Mouse (Mus musculus): ENCODE data around the gene Bcl9. TPM values are rescaled to one million over a fixed set of nuclear protein-coding genes. Genes with fewer than 3 reads are reported as not detected.

Gene Bcl9
- polyA plus RNA-seq, 1 experiment from 2014 or later = 78.3 TPM

DNA sequence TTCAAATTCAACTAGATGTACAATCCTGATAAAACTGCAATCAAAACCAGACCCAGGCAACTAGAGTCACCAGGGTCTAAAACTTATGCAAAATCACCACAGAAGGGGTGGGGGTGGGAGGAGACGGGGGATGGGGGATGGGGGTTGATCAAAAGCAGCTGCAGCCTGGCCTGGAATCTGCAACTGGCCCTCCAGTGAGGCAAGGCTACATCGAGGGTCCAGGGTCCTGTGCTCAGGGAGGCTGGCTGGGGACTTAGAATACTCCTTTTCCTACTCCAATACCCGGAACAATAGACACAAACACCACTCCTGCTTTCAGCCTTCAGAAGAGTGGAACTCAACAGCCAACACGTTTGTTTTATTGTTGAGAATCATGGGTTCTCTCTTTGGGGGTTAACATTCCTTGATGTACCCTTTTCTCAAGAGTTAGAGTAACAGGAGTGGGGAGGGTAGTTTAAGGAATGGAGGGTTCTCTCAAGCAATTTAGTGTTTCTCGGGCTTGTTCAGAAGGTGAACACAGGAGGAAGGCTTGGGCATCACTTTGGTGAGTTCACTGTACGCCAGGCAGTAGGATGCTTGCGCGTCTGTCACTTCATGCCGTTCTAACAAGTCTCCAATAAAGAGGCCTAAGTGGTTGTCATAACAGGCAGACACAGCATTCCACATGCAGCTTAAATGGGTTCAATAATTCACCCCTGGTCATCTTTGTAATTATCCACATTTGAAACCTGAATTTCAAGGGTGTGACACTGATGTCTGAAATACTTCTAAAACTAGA is 43.7 kb downstream of the Bcl9 start:
- no peak for ATAC-seq
- H3K9me3 ChIP-seq (replicated peaks; ENCODE audit: control insufficient read depth, low read length, poor library complexity, severe bottlenecking) = no peaks in the 10 kb centered on the region
- H3K9ac ChIP-seq (ENCODE audit: low read depth, low read length) = no peak overlapping the region
- no peak overlapping the region for H3K4me3 ChIP-seq (ENCODE audit: low read depth, low read length)
- H3K36me3 ChIP-seq (ENCODE audit: control insufficient read depth, insufficient read depth, low read length) = no peaks in the 10 kb centered on the region
- WGBS = 22% methylated on average over 9 of the region's 9 CpGs
- no peaks in the 10 kb centered on the region for H3K27me3 ChIP-seq (ENCODE audit: control insufficient read depth, insufficient read depth, low read depth, low read length)
- H3K4me1 ChIP-seq (ENCODE audit: control insufficient read depth, insufficient read depth, low read length) = peaks cover 19% of the 10 kb centered on the region
- H3K27ac ChIP-seq (ENCODE audit: low read length) = no peak overlapping the region
- H3K4me2 ChIP-seq (ENCODE audit: low read length) = no peak overlapping the region

DNA sequence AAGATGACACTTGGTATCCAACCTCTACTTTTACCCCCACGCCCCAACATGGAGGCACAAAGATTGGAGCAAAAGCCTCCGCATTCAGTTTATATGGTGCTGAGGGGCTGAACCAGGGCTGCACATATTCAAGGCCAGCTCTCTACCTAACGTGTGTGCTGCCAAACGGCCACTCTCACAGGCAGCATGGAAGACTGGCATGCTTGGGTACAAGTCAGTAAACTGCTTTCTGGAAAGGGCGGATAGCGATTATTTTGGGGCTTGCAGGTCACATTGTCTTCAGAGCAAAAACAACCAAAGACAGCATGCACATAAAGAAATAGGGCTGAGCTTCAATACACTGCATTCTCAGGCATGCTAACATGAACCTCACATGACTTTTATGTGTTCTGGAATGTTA is 44.8 kb downstream of the Bcl9 start:
- no peaks in the 10 kb centered on the region for H3K9me3 ChIP-seq (replicated peaks; ENCODE audit: control insufficient read depth, low read length, poor library complexity, severe bottlenecking)
- no peak overlapping the region for H3K4me3 ChIP-seq (ENCODE audit: low read depth, low read length)
- 84% methylated on average over 6 of the region's 6 CpGs for WGBS
- no peak overlapping the region for H3K9ac ChIP-seq (ENCODE audit: low read depth, low read length)
- H3K27me3 ChIP-seq (ENCODE audit: control insufficient read depth, insufficient read depth, low read depth, low read length) = no peaks in the 10 kb centered on the region
- H3K27ac ChIP-seq (ENCODE audit: low read length) = no peak overlapping the region
- no peak for ATAC-seq
- H3K4me2 ChIP-seq (ENCODE audit: low read length) = no peak overlapping the region
- no peaks in the 10 kb centered on the region for H3K36me3 ChIP-seq (ENCODE audit: control insufficient read depth, insufficient read depth, low read length)
- peaks cover 19% of the 10 kb centered on the region for H3K4me1 ChIP-seq (ENCODE audit: control insufficient read depth, insufficient read depth, low read length)

DNA sequence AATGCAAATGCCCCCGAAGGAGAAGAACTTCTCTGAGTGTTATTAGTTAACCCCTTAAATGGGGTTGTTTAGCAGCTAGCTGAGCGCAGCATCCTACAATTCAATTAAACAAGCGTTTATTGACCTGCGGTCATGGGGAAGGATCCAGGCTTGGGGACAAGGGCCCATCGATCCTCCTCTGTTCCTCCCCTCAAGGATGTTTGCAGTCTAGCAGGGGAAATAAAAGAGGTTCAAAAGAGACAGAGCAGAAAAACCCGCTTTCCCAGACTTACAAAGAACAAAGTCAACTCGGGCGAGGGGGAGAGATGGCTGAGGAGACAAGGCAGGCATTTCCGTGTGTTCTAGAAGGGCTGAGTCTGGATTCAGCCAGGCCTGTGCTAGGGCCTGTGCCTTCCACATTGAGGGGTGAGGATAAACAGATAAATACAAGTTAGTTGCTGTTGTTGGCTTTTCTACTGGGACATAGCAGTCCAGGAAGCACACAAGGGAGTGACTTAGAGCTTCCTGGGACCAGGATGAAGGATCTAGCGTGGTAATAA is 55.0 kb downstream of the Bcl9 start:
- no peaks in the 10 kb centered on the region for H3K36me3 ChIP-seq (ENCODE audit: control insufficient read depth, insufficient read depth, low read length)
- no peak overlapping the region for H3K9ac ChIP-seq (ENCODE audit: low read depth, low read length)
- no peak overlapping the region for H3K27ac ChIP-seq (ENCODE audit: low read length)
- no peaks in the 10 kb centered on the region for H3K9me3 ChIP-seq (replicated peaks; ENCODE audit: control insufficient read depth, low read length, poor library complexity, severe bottlenecking)
- H3K4me1 ChIP-seq (ENCODE audit: control insufficient read depth, insufficient read depth, low read length) = peaks cover 8% of the 10 kb centered on the region; the same call in 1 of the 2 replicates
- 42% methylated on average over 10 of the region's 10 CpGs for WGBS
- no peak overlapping the region for H3K4me2 ChIP-seq (ENCODE audit: low read length)
- no peaks in the 10 kb centered on the region for H3K27me3 ChIP-seq (ENCODE audit: control insufficient read depth, insufficient read depth, low read depth, low read length)
- no peak for ATAC-seq
- H3K4me3 ChIP-seq (ENCODE audit: low read depth, low read length) = no peak overlapping the region

DNA sequence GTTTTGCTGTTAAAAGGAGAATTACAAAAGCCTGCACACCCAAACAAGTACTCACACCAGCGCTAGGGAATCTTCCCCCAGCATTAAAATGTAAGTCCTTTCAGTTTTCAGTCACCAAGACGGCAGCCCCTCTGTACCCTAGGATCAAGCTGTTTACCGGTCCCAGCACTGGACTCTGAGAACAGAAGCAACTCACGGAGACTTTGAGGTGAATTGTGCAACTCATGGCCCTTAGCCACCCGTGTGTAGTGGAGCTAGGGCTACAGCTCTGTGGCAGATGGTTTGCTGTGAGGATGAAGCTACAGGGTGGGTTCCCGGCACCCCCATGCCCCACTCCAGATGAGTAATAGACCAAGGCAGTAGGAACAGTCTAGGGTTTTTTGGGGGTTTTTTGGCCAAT is 55.9 kb downstream of the Bcl9 start:
- H3K4me2 ChIP-seq (ENCODE audit: low read length) = no peak overlapping the region
- H3K4me3 ChIP-seq (ENCODE audit: low read depth, low read length) = no peak overlapping the region
- H3K27me3 ChIP-seq (ENCODE audit: control insufficient read depth, insufficient read depth, low read depth, low read length) = no peaks in the 10 kb centered on the region
- no peaks in the 10 kb centered on the region for H3K36me3 ChIP-seq (ENCODE audit: control insufficient read depth, insufficient read depth, low read length)
- H3K9ac ChIP-seq (ENCODE audit: low read depth, low read length) = no peak overlapping the region
- 0 out of 2 replicates have a peak, but pooled peaks have one; percentile 48 for ATAC-seq
- no peak overlapping the region for H3K27ac ChIP-seq (ENCODE audit: low read length)
- no peaks in the 10 kb centered on the region for H3K9me3 ChIP-seq (replicated peaks; ENCODE audit: control insufficient read depth, low read length, poor library complexity, severe bottlenecking)
- H3K4me1 ChIP-seq (ENCODE audit: control insufficient read depth, insufficient read depth, low read length) = peaks cover 8% of the 10 kb centered on the region; the same call in 1 of the 2 replicates
- WGBS = 34% methylated on average over 6 of the region's 6 CpGs

DNA sequence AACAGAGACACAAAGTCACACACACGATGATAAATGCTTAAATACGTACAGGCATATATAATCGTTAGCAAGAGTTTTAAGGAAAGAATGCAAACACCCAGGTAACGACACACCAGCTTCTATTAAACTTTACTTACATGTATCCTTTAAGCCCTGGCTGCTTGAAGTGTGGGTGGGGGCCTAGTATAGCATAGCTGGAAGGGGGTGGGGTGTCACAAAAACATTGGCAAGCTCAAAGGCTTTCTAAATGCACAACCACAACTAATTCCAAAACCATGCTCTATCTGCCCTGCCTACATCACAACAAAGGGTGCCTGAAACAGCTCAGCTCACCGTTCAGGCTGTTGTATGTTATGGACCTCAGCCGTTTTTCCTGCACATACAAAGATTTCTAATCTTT is 57.9 kb downstream of the Bcl9 start:
- H3K9ac ChIP-seq (ENCODE audit: low read depth, low read length) = no peak overlapping the region
- H3K4me2 ChIP-seq (ENCODE audit: low read length) = no peak overlapping the region
- H3K27me3 ChIP-seq (ENCODE audit: control insufficient read depth, insufficient read depth, low read depth, low read length) = no peaks in the 10 kb centered on the region
- no peaks in the 10 kb centered on the region for H3K36me3 ChIP-seq (ENCODE audit: control insufficient read depth, insufficient read depth, low read length)
- 92% methylated on average over 6 of the region's 6 CpGs for WGBS
- no peak for ATAC-seq
- H3K27ac ChIP-seq (ENCODE audit: low read length) = no peak overlapping the region
- H3K9me3 ChIP-seq (replicated peaks; ENCODE audit: control insufficient read depth, low read length, poor library complexity, severe bottlenecking) = no peaks in the 10 kb centered on the region
- H3K4me1 ChIP-seq (ENCODE audit: control insufficient read depth, insufficient read depth, low read length) = peaks cover 7% of the 10 kb centered on the region; the same call in 1 of the 2 replicates
- H3K4me3 ChIP-seq (ENCODE audit: low read depth, low read length) = no peak overlapping the region

DNA sequence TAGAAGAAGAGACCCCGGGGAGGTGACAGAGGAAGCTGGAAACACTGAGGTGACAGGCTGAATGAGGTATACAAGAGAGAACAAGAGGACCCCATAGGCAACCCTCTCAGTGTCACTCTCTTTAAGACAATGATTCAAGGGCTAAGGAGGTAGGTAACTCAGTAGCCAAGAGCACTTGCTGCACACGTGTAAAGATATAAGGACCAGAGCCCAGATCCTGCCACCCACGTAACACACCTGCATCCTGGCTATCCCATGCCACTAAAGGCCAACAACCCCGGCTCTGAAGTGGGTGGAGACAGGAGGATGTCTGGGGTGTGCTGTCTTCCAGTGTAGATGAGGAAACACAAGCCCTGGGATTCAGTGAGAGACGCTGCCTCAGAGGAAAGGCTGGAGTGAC is 58.4 kb downstream of the Bcl9 start:
- 92% methylated on average over 5 of the region's 5 CpGs for WGBS
- no peak overlapping the region for H3K4me2 ChIP-seq (ENCODE audit: low read length)
- H3K9ac ChIP-seq (ENCODE audit: low read depth, low read length) = no peak overlapping the region
- no peaks in the 10 kb centered on the region for H3K27me3 ChIP-seq (ENCODE audit: control insufficient read depth, insufficient read depth, low read depth, low read length)
- H3K36me3 ChIP-seq (ENCODE audit: control insufficient read depth, insufficient read depth, low read length) = no peaks in the 10 kb centered on the region
- peaks cover 6% of the 10 kb centered on the region; the same call in 1 of the 2 replicates for H3K4me1 ChIP-seq (ENCODE audit: control insufficient read depth, insufficient read depth, low read length)
- no peak for ATAC-seq
- no peak overlapping the region for H3K4me3 ChIP-seq (ENCODE audit: low read depth, low read length)
- no peak overlapping the region for H3K27ac ChIP-seq (ENCODE audit: low read length)
- no peaks in the 10 kb centered on the region for H3K9me3 ChIP-seq (replicated peaks; ENCODE audit: control insufficient read depth, low read length, poor library complexity, severe bottlenecking)

DNA sequence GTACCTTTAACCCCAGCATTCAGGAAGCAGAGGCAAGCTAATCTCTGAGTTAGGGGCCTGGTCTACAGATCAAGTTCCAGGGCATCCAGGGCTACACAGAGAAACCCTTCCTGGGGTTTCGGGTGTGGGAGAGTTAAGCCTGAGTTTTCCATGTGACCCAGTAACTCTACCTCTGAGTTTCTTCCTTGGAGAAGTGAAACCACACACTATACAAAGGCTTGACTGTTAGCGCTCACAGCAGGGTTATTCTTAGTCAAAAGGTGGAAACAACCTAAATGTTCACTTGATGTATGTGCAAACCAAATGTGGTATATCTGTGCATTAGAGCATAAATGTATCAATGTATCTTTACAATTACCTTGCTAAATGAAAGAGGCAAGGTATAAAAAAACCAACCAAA is 59.2 kb downstream of the Bcl9 start:
- H3K36me3 ChIP-seq (ENCODE audit: control insufficient read depth, insufficient read depth, low read length) = no peaks in the 10 kb centered on the region
- H3K9me3 ChIP-seq (replicated peaks; ENCODE audit: control insufficient read depth, low read length, poor library complexity, severe bottlenecking) = no peaks in the 10 kb centered on the region
- no peak overlapping the region for H3K4me3 ChIP-seq (ENCODE audit: low read depth, low read length)
- H3K27me3 ChIP-seq (ENCODE audit: control insufficient read depth, insufficient read depth, low read depth, low read length) = no peaks in the 10 kb centered on the region
- no peak overlapping the region for H3K9ac ChIP-seq (ENCODE audit: low read depth, low read length)
- WGBS = 88% methylated on average over 2 of the region's 2 CpGs
- H3K4me2 ChIP-seq (ENCODE audit: low read length) = no peak overlapping the region
- no peak for ATAC-seq
- H3K4me1 ChIP-seq (ENCODE audit: control insufficient read depth, insufficient read depth, low read length) = peaks cover 6% of the 10 kb centered on the region; the same call in 1 of the 2 replicates
- H3K27ac ChIP-seq (ENCODE audit: low read length) = no peak overlapping the region

DNA sequence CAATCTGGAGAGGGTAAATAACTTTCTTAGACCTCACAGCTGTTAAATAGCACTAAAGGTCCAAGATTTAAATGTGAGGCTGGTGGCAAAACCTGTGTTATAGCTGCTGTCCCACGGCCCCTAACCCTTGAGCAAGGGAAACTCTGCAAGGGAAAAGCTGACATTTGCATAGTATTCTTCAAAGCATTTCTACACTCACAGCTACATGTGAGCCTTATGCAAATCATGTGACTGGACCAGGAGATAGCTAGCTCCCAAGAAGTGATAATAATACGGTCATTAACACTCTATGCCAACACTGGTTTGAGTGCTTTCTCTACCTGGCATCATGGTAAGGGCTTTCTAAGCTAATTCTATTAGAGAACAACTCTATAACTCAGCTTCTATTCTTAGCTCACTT is 60.3 kb downstream of the Bcl9 start:
- Histone ChIP-seq H3K4me3 (ENCODE audit: low read depth, low read length) (no peak overlapping the region), H3K4me1 (ENCODE audit: control insufficient read depth, insufficient read depth, low read length) (peaks cover 3% of the 10 kb centered on the region; the same call in 1 of the 2 replicates), H3K4me2 (ENCODE audit: low read length) (no peak overlapping the region), H3K36me3 (ENCODE audit: control insufficient read depth, insufficient read depth, low read length) (no peaks in the 10 kb centered on the region), H3K9me3 (replicated peaks; ENCODE audit: control insufficient read depth, low read length, poor library complexity, severe bottlenecking) (no peaks in the 10 kb centered on the region), H3K27me3 (ENCODE audit: control insufficient read depth, insufficient read depth, low read depth, low read length) (no peaks in the 10 kb centered on the region), H3K27ac (ENCODE audit: low read length) (no peak overlapping the region), H3K9ac (ENCODE audit: low read depth, low read length) (no peak overlapping the region)
- WGBS = 89% methylated on average over 2 of the region's 2 CpGs
- no peak for ATAC-seq

DNA sequence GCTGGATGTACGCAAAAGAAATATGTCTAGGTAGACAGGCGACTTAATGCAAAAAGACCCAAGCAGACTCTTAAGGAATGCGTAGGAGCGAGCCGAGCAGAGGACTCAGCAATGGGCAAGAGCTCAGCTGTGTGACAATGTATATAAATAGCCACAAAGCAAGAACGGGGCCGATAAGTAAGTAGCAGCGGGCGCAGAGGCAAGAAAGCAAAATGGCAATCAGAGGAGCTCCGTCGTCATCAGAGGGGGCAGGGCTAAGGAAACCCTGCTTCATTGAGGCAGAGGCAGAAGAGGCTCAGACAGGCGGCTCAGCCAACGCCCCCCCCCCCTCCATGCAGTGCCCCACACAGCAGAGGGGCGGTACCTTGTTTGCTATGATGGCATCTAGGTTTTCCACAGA is 62.9 kb downstream of the Bcl9 start:
- ATAC-seq = no peak
- H3K27me3 ChIP-seq (ENCODE audit: control insufficient read depth, insufficient read depth, low read depth, low read length) = no peaks in the 10 kb centered on the region
- H3K36me3 ChIP-seq (ENCODE audit: control insufficient read depth, insufficient read depth, low read length) = no peaks in the 10 kb centered on the region
- 90% methylated on average over 13 of the region's 14 CpGs for WGBS
- H3K27ac ChIP-seq (ENCODE audit: low read length) = no peak overlapping the region
- no peak overlapping the region for H3K4me2 ChIP-seq (ENCODE audit: low read length)
- H3K4me1 ChIP-seq (ENCODE audit: control insufficient read depth, insufficient read depth, low read length) = no peaks in the 10 kb centered on the region
- no peak overlapping the region for H3K9ac ChIP-seq (ENCODE audit: low read depth, low read length)
- no peak overlapping the region for H3K4me3 ChIP-seq (ENCODE audit: low read depth, low read length)
- no peaks in the 10 kb centered on the region for H3K9me3 ChIP-seq (replicated peaks; ENCODE audit: control insufficient read depth, low read length, poor library complexity, severe bottlenecking)

Data from midbrain, embryonic 16.5 days (tissue).